Mouse (Mus musculus) neural tube, embryonic 13.5 days (tissue): ENCODE measurements around the gene Hcrt. TPM values are rescaled to one million over a fixed set of nuclear protein-coding genes. Genes with fewer than 3 reads are reported as not detected.

Experiments
- ATAC-seq: fragments of 200-750 bp; cut with Nextera tagmentation; 2 replicates; pipeline ENCODE4 v1.8.0; 2017; ENCODE audit warnings: low read depth, mild to moderate bottlenecking, moderate TSS enrichment, moderate library complexity
- H3K27ac ChIP-seq: fragments of 300-500 bp; sonication (generic); replicated peaks from 2 replicates; pipeline ENCODE4 v1.5.1; 2015; ENCODE audit warnings: moderate library complexity, mild to moderate bottlenecking, inconsistent platforms
- H3K27me3 ChIP-seq: fragments of 300-500 bp; sonication (generic); 2 replicates; pipeline ENCODE4 v1.6.1; 2015; ENCODE audit warnings: mild to moderate bottlenecking, inconsistent platforms
- H3K36me3 ChIP-seq: fragments of 300-500 bp; sonication (generic); 2 replicates; pipeline ENCODE4 v1.6.1; 2015; ENCODE audit warnings: mild to moderate bottlenecking, inconsistent platforms
- H3K4me1 ChIP-seq: fragments of 300-500 bp; sonication (generic); replicated peaks from 2 replicates; pipeline ENCODE4 v1.6.1; 2015; ENCODE audit warnings: inconsistent platforms
- H3K4me2 ChIP-seq: fragments of 300-500 bp; sonication (generic); 2 replicates; pipeline ENCODE4 v1.6.1; 2015; ENCODE audit warnings: inconsistent platforms, mild to moderate bottlenecking, moderate library complexity
- H3K4me3 ChIP-seq: fragments of 300-500 bp; sonication (generic); 2 replicates; pipeline ENCODE4 v1.5.1; 2015; ENCODE audit warnings: mild to moderate bottlenecking, inconsistent platforms
- H3K9ac ChIP-seq: fragments of 300-500 bp; sonication (generic); 2 replicates; pipeline ENCODE4 v1.6.1; 2015; ENCODE audit warnings: moderate library complexity, mild to moderate bottlenecking, inconsistent platforms
- H3K9me3 ChIP-seq: fragments of 300-500 bp; sonication (generic); 2 replicates; pipeline ENCODE4 v1.6.1; 2016; ENCODE audit warnings: inconsistent platforms
- WGBS: fragments of 180-500 bp; shearing (Covaris S2); methylation state at CpG from one replicate; pipeline ENCODE4 v1.1.7; 2015; 5-methylcytosine and 5-hydroxymethylcytosine counted together
- polyA plus RNA-seq: library from polyadenylated mRNA; unstranded; fragments of >200 nt; fragmentation: Nextera tagmentation; extraction: Ambion mirVana; gene quantifications from 2 replicates; pipeline ENCODE4 v1.2.1, GENCODE M21; 2015

Hcrt gene
- polyA plus RNA-seq, 1 experiment from 2014 or later = not detected

- H3K36me3 ChIP-seq = peaks cover 70% of the 10 kb centered on the region
- H3K9ac ChIP-seq = no peak overlapping the region
- WGBS = 91% methylated on average over 2 of the region's 2 CpGs
These were observed 23.0 kb upstream of the Hcrt start for GRCm38 (mm10) chr11:100785774-100786173.

DNA sequence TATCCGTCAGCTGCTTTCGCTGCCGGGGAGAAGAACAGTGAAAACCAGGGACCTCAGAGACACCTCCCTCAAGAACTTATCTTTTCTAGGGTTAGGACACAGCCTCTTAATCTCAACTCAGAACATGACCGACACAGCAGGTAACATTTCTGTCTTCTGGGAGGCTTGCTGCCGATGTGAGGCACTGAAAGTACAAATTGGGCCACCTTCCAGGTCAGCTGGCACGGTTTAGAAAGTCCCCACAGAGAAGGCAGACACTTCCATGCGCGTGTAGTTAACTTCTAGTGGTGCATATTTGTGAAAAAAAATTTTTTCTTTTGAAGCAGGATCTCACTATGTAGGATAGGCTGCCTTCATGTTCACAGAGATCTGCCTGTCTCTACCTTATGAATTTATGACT is 21.6 kb upstream of the Hcrt start:
- ATAC-seq = no peak
- peaks cover 69% of the 10 kb centered on the region for H3K36me3 ChIP-seq
- 87% methylated on average over 8 of the region's 8 CpGs for WGBS

More at GRCm38 (mm10) chr11:100785774-100786173, 23.0 kb upstream of the Hcrt start:
- Histone ChIP-seq H3K27ac (no peak overlapping the region), H3K27me3 (no peaks in the 10 kb centered on the region), H3K4me3 (no peak overlapping the region), H3K4me2 (no peak overlapping the region), H3K4me1 (no peaks in the 10 kb centered on the region; the same call in 1 of the 2 replicates), H3K9me3 (no peaks in the 10 kb centered on the region)
- no peak for ATAC-seq

DNA sequence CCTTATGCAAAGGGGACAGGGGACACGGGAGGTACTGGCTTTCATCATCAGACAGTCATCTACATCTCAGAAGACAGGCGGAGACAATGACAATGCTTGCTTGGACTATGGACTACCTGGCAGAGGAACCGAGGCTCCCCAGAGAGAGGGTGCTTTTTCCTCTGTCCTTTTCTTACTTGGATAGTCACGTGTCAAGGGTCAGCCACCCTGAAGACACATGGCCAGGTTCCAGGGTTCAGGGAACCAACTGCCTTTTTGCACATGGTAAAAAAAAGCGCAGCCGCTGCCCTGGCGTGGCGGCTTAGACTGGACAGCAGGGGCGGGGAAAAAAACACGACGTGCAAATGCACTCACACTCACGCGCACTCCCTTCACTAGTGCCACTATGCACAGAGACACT is 19.8 kb upstream of the Hcrt start:
- Histone ChIP-seq H3K4me2 (no peak overlapping the region), H3K9ac (no peak overlapping the region), H3K27ac (no peak overlapping the region), H3K36me3 (peaks cover 57% of the 10 kb centered on the region), H3K4me1 (no peaks in the 10 kb centered on the region; the same call in 1 of the 2 replicates), H3K9me3 (no peaks in the 10 kb centered on the region), H3K27me3 (no peaks in the 10 kb centered on the region), H3K4me3 (no peak overlapping the region)
- no peak for ATAC-seq
- 88% methylated on average over 13 of the region's 13 CpGs for WGBS

More for the DNA sequence above, 21.6 kb upstream of the Hcrt start:
- no peaks in the 10 kb centered on the region for H3K9me3 ChIP-seq
- no peak overlapping the region for H3K9ac ChIP-seq
- H3K27me3 ChIP-seq = no peaks in the 10 kb centered on the region
- no peaks in the 10 kb centered on the region; the same call in 1 of the 2 replicates for H3K4me1 ChIP-seq
- no peak overlapping the region for H3K4me3 ChIP-seq
- H3K4me2 ChIP-seq = no peak overlapping the region
- no peak overlapping the region for H3K27ac ChIP-seq

- ATAC-seq = no peak
- H3K9me3 ChIP-seq = no peaks in the 10 kb centered on the region
- H3K27me3 ChIP-seq = no peaks in the 10 kb centered on the region
- peaks cover 51% of the 10 kb centered on the region for H3K36me3 ChIP-seq
- H3K4me3 ChIP-seq = no peak overlapping the region
- no peaks in the 10 kb centered on the region; the same call in 1 of the 2 replicates for H3K4me1 ChIP-seq
- H3K9ac ChIP-seq = no peak overlapping the region
- no peak overlapping the region for H3K27ac ChIP-seq
- H3K4me2 ChIP-seq = no peak overlapping the region
- WGBS = 92% methylated on average over 15 of the region's 15 CpGs
These were observed 19.2 kb upstream of the Hcrt start for GRCm38 (mm10) chr11:100781763-100782475.

DNA sequence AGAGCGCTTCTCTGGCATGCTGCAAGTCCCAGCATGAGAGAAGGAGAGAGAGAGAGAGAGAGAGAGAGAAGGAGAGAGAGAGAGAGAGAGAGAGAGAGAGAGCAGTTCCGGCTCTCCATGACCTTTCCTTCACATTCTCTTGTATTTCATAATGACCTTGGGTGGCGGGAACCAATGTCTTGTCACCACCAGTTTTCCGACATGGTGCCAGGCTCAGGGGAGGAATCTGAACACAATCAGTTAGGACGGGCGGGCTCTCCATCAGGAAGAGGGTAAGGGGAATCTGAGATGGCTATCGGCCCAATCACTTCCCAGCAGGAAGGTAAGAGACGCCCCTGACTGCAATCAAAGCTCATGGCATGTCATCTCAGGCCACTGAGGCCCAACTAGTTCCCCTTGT is 17.5 kb upstream of the Hcrt start:
- Histone ChIP-seq H3K9me3 (no peaks in the 10 kb centered on the region), H3K36me3 (peaks cover 41% of the 10 kb centered on the region), H3K4me1 (no peaks in the 10 kb centered on the region), H3K4me2 (no peak overlapping the region), H3K27ac (no peak overlapping the region), H3K4me3 (no peak overlapping the region), H3K27me3 (no peaks in the 10 kb centered on the region), H3K9ac (no peak overlapping the region)
- WGBS = 76% methylated on average over 8 of the region's 8 CpGs
- no peak for ATAC-seq

DNA sequence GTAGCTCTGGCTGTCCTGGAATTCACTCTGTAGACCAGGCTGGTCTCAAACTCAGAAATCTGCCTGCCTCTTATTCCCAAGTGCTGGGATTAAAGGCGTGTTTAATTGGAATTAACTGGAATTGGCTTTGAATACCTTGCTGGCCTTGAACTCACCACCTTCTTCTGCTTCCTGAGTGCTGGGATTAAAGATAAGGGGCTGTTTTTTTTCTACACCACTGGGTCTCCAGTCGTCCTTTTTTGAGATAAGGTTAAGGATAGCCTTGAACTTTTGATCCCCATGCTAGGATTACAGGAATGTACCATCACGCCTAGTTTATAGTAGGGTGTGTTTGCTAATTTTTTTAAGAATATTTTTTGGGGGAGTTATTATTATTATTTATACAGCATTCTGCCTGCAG is 15.3 kb upstream of the Hcrt start:
- no peak for ATAC-seq
- Histone ChIP-seq H3K4me2 (no peak overlapping the region), H3K36me3 (peaks cover 25% of the 10 kb centered on the region), H3K27ac (no peak overlapping the region), H3K4me1 (no peaks in the 10 kb centered on the region), H3K9ac (no peak overlapping the region), H3K9me3 (no peaks in the 10 kb centered on the region), H3K27me3 (no peaks in the 10 kb centered on the region), H3K4me3 (no peak overlapping the region)
- 77% methylated on average over 3 of the region's 3 CpGs for WGBS

- H3K9me3 ChIP-seq = no peaks in the 10 kb centered on the region
- no peak overlapping the region for H3K9ac ChIP-seq
- 0 out of 2 replicates have a peak, but pooled peaks cover 4% of the 10 kb centered on the region for H3K4me1 ChIP-seq
- no peaks in the 10 kb centered on the region for H3K27me3 ChIP-seq
- 83% methylated on average over 10 of the region's 10 CpGs for WGBS
- H3K27ac ChIP-seq = no peak overlapping the region
- H3K4me2 ChIP-seq = no peak overlapping the region
- no peak for ATAC-seq
- peaks cover 9% of the 10 kb centered on the region; the same call in 1 of the 2 replicates for H3K36me3 ChIP-seq
- H3K4me3 ChIP-seq = no peak overlapping the region
These were observed 13.2 kb upstream of the Hcrt start for GRCm38 (mm10) chr11:100775921-100776320.

DNA sequence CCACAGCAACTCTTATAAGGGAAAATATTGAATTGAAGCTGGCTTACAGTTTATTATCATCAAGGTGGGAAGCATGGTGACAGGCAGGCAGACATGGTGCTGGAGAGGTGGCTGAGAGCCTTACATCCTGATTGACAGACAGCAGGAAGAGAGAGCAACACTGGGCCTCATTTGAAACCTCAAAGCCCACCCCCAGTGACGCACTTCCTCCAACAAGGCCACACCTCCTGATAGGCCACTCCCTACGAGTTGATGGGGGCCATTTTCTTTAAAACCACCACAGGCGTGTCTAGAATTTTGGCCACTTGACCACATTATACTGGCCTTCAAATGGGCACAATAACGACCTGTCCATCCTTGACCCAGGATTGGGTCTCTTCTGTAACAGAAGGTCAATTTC is 11.5 kb upstream of the Hcrt start:
- Histone ChIP-seq H3K4me1 (peaks cover 13% of the 10 kb centered on the region; the same call in 1 of the 2 replicates), H3K27me3 (no peaks in the 10 kb centered on the region), H3K27ac (no peak overlapping the region), H3K9ac (no peak overlapping the region), H3K4me2 (no peak overlapping the region), H3K4me3 (no peak overlapping the region), H3K9me3 (no peaks in the 10 kb centered on the region), H3K36me3 (peaks cover under 1% of the 10 kb centered on the region; the same call in 1 of the 2 replicates)
- WGBS = 86% methylated on average over 4 of the region's 4 CpGs
- no peak for ATAC-seq

DNA sequence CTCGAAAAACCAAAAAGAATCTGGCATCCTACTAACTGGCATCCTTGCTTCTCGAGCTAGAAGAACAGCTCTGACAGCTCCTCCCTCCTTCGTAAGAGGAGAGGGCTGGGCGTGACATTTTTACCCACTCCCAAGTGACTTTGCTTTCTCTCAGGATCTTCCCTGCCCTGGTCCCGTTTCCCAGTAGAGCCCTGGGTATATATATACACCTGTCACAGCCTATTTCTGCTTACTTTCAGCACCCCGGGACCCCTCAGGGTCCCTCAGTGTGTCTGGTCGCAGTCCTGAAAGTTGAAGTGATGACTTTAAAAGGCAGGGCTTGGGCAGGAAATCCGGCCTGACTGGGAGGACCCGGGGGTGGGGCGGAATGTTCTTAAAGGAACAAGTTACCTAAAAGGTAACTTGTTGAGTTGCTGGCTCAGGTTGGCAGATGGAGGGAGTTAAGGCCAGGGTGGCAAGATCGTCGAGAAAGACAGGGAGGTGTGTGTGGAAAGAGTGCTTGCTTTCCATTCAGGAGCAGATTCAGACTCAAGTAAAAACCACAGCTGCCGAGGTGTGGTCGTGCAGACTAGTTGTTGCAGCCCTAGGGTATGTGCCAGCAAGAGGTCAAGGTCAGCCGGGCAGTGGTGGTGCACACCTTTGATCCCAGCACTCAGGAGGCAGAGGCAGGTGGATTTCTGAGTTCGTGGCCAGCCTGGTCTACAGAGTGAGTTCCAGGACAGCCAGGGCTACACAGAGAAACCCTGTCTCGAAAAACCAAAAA is 8.1 kb upstream of the Hcrt start, which contains the start of gene Ghdc:
Ghdc (minus strand) TSS at position 312 of the 763 bp plus-strand sequence.
- no peak within 1 kb of the TSS for H3K27ac ChIP-seq
- H3K4me3 ChIP-seq = peak within 1 kb of the TSS; percentile 48
- 25% methylated on average over 17 of the region's 17 CpGs for WGBS

GRCm38 (mm10) chr11:100769980-100770379 is 7.2 kb upstream of the Hcrt start:
- Histone ChIP-seq H3K4me3 (peak overlapping the region; percentile 48), H3K4me2 (peak overlapping the region; percentile 54), H3K27me3 (no peaks in the 10 kb centered on the region), H3K27ac (no peak overlapping the region), H3K36me3 (no peaks in the 10 kb centered on the region), H3K4me1 (peaks cover 13% of the 10 kb centered on the region; the same call in 1 of the 2 replicates), H3K9me3 (no peaks in the 10 kb centered on the region), H3K9ac (peak overlapping the region; percentile 62; the same call in 1 of the 2 replicates)
- ATAC-seq = no peak
- 56% methylated on average over 6 of the region's 6 CpGs for WGBS

More for the DNA sequence above, 8.1 kb upstream of the Hcrt start, which contains the start of gene Ghdc:
- Histone ChIP-seq H3K9me3 (no peaks in the 10 kb centered on the region), H3K4me1 (peaks cover 13% of the 10 kb centered on the region; the same call in 1 of the 2 replicates), H3K4me2 (peak within 1 kb of the TSS; percentile 54), H3K36me3 (no peaks in the 10 kb centered on the region), H3K9ac (peak within 1 kb of the TSS; percentile 62), H3K27me3 (no peaks in the 10 kb centered on the region)
- ATAC-seq = no peak

DNA sequence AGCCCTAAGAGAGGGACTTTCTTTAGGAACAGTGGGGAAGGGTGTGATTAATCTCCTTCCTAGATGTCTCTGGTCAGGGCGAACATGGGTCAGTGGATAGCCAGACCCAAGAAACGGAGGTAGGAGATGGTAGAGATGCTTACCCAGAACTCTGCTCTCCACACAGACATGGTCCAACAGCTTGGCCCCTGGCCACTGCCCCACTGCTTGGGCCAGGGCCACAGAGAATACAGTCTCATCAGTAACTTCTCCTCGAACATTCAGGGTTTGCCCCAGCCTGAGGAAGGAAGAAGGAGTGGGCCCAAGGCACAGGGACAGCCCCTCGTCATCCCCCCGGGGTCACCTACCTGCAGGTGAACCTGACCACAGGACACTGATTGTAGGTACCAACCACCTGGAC is 5.1 kb upstream of the Hcrt start:
- 89% methylated on average over 5 of the region's 5 CpGs for WGBS
- no peaks in the 10 kb centered on the region for H3K27me3 ChIP-seq
- no peak for ATAC-seq

DNA sequence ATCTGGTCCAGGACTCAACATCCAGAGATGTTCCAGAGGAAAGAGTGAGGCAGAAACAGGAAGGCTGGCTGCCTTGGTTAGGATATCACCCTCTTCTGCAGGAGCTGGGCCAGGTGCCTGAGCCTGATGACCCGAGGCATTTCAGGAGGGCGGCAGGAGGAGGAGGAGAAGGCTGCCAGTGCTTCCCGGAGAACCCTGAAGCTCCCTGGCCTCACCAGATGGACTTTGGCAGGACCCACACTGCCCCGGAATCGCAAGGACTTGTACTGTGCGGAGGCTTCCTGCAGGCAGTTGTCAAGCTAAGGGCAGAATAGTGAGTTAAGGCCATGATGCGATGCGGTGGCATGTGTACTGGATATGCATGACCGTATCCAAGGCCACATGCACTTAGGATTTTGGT is 4.0 kb upstream of the Hcrt start:
- Histone ChIP-seq H3K4me3 (no peak overlapping the region), H3K4me2 (no peak overlapping the region), H3K27ac (no peak overlapping the region), H3K9ac (no peak overlapping the region), H3K4me1 (peaks cover 19% of the 10 kb centered on the region; the same call in 1 of the 2 replicates), H3K9me3 (no peaks in the 10 kb centered on the region), H3K36me3 (no peaks in the 10 kb centered on the region), H3K27me3 (0 out of 2 replicates have a peak, but pooled peaks cover 5% of the 10 kb centered on the region)
- ATAC-seq = no peak
- 81% methylated on average over 9 of the region's 9 CpGs for WGBS

More for the DNA sequence above, 5.1 kb upstream of the Hcrt start:
- Histone ChIP-seq H3K4me3 (no peak overlapping the region), H3K9ac (no peak overlapping the region), H3K9me3 (no peaks in the 10 kb centered on the region), H3K27ac (no peak overlapping the region), H3K36me3 (no peaks in the 10 kb centered on the region), H3K4me2 (no peak overlapping the region), H3K4me1 (peaks cover 13% of the 10 kb centered on the region; the same call in 1 of the 2 replicates)
